Mouse (Mus musculus) G1E (cell line): ENCODE measurements at regions not wholly inside any gene's neighbourhood (a gene's known extent, or its start where the extent isn't known, plus 50 kb on each side); places are given as distances from the start of the nearest gene placed in this dataset.

Experiments
- CTCF ChIP-seq: IDR thresholded peaks from 2 replicates; pipeline ENCODE4 v1.5.1; 2012; ENCODE audit warnings: low read depth, low read length, inconsistent platforms, mixed read lengths
- GATA1 ChIP-seq: IDR thresholded peaks from 2 replicates; pipeline ENCODE4 v1.6.1; 2012; ENCODE audit warnings: borderline replicate concordance, low read length, inconsistent platforms, mixed read lengths
- GATA2 ChIP-seq: IDR thresholded peaks from 2 replicates; pipeline ENCODE4 v1.6.1; 2012; ENCODE audit warnings: low read depth, low read length, inconsistent platforms, borderline replicate concordance
- POLR2AphosphoS5 ChIP-seq: IDR thresholded peaks from 2 replicates; pipeline ENCODE4 v1.6.1; 2012; ENCODE audit warnings: low read depth, low read length, inconsistent platforms; ENCODE audit not compliant: insufficient replicate concordance
- TAL1 ChIP-seq: conservative IDR thresholded peaks from 2 replicates; pipeline ENCODE4 v1.6.1; 2012; ENCODE audit warnings: low read depth, low read length, inconsistent platforms, mixed read lengths

- TF ChIP-seq CTCF, result no peak
- TF ChIP-seq GATA1, result no peak
- TF ChIP-seq TAL1, result no peak
- no peak for TF ChIP-seq POLR2AphosphoS5
- no peak for TF ChIP-seq GATA2
Measured at GRCm38 (mm10) chr13:44316747-44317446, 412.4 kb upstream of the Jarid2 start.
